Mouse (Mus musculus) midbrain, embryonic 16.5 days (tissue): ENCODE measurements around the gene Reep6. TPM values are rescaled to one million over a fixed set of nuclear protein-coding genes. Genes with fewer than 3 reads are reported as not detected.

Experiments
- ATAC-seq: fragments of 200-750 bp; cut with Nextera tagmentation; 2 replicates; pipeline ENCODE4 v1.8.0; 2017; ENCODE audit warnings: moderate TSS enrichment
- H3K27ac ChIP-seq: fragments of 300-500 bp; sonication (generic); 2 replicates; pipeline ENCODE4 v1.5.1; 2014; ENCODE audit warnings: mild to moderate bottlenecking, low read length, mixed read lengths
- H3K27me3 ChIP-seq: fragments of 300-500 bp; sonication (generic); 2 replicates; pipeline ENCODE4 v1.6.1; 2014; ENCODE audit warnings: low read depth, low read length, mixed read lengths; ENCODE audit not compliant: control insufficient read depth, insufficient read depth
- H3K36me3 ChIP-seq: fragments of 300-500 bp; sonication (generic); 2 replicates; pipeline ENCODE4 v1.6.1; 2014; ENCODE audit warnings: mild to moderate bottlenecking, low read length, moderate library complexity, mixed read lengths; ENCODE audit not compliant: control insufficient read depth, insufficient read depth
- H3K4me1 ChIP-seq: fragments of 300-500 bp; sonication (generic); 2 replicates; pipeline ENCODE4 v1.6.1; 2014; ENCODE audit warnings: mild to moderate bottlenecking, low read length, mixed read lengths; ENCODE audit not compliant: control insufficient read depth, insufficient read depth
- H3K4me2 ChIP-seq: fragments of 300-500 bp; sonication (generic); 2 replicates; pipeline ENCODE4 v1.6.1; 2014; ENCODE audit warnings: mild to moderate bottlenecking, low read length, mixed read lengths
- H3K4me3 ChIP-seq: fragments of 300-500 bp; sonication (generic); 2 replicates; pipeline ENCODE4 v1.5.1; 2014; ENCODE audit warnings: low read depth, mild to moderate bottlenecking, low read length, moderate library complexity, mixed read lengths
- H3K9ac ChIP-seq: fragments of 300-500 bp; sonication (generic); 2 replicates; pipeline ENCODE4 v1.6.1; 2014; ENCODE audit warnings: low read depth, low read length, mixed read lengths
- H3K9me3 ChIP-seq: fragments of 300-500 bp; sonication (generic); replicated peaks from 2 replicates; pipeline ENCODE4 v1.6.1; 2014; ENCODE audit warnings: mild to moderate bottlenecking, low read length, mixed read lengths; ENCODE audit not compliant: control insufficient read depth, poor library complexity, severe bottlenecking
- WGBS: fragments of 180-500 bp; shearing (Covaris S2); extraction: QIAGEN DNeasy Blood & Tissue Kit; methylation state at CpG from one replicate; pipeline ENCODE4 v1.1.7; 2014; 5-methylcytosine and 5-hydroxymethylcytosine counted together
- polyA plus RNA-seq: library from polyadenylated mRNA; unstranded; fragments of >200 nt; fragmentation: Nextera tagmentation; extraction: Ambion mirVana; gene quantifications from 2 replicates; pipeline ENCODE4 v1.2.1, GENCODE M21; 2015

Gene Reep6
- polyA plus RNA-seq, 1 experiment from 2014 or later: 8.6 TPM

GRCm38 (mm10) chr10:80299301-80299700 is 30.5 kb upstream of the Reep6 start:
- H3K9ac ChIP-seq: peak overlapping the region; percentile 93
- peak overlapping the region; percentile 69 for H3K4me3 ChIP-seq
- peaks cover 59% of the 10 kb centered on the region for H3K4me1 ChIP-seq
- WGBS: 4% methylated on average over 15 of the region's 15 CpGs
- H3K27me3 ChIP-seq: no peaks in the 10 kb centered on the region
- peaks cover 11% of the 10 kb centered on the region for H3K36me3 ChIP-seq
- H3K9me3 ChIP-seq: no peaks in the 10 kb centered on the region
- H3K27ac ChIP-seq: peak overlapping the region; percentile 99
- no peak for ATAC-seq
- H3K4me2 ChIP-seq: peak overlapping the region; percentile 95

DNA sequence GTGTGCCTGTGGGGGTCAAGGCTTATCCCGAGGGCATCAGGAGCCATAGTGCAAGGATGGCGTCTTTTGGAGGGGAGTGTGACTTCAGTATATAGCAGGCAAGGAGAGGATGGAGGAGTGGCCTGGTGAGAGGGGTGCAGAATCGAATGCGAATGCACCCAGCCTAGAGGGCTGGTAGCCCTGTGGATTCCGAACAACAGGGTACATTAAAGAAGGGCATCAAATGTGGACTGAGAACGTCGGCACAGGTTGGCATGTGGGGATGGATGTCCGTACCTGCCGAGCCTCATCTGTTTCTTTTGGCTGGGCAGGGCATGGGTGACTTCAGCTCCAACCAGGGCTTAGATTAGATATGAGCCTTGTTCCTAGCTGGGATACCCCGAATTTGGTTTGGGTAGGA is 29.9 kb upstream of the Reep6 start:
- peak overlapping the region; percentile 95 for H3K4me2 ChIP-seq
- no peaks in the 10 kb centered on the region for H3K27me3 ChIP-seq
- ATAC-seq: no peak
- peak overlapping the region; percentile 99 for H3K27ac ChIP-seq
- H3K36me3 ChIP-seq: peaks cover 10% of the 10 kb centered on the region
- peak overlapping the region; percentile 69 for H3K4me3 ChIP-seq
- no peaks in the 10 kb centered on the region for H3K9me3 ChIP-seq
- peak overlapping the region; percentile 93 for H3K9ac ChIP-seq
- peaks cover 64% of the 10 kb centered on the region for H3K4me1 ChIP-seq
- WGBS: 23% methylated on average over 10 of the region's 10 CpGs

DNA sequence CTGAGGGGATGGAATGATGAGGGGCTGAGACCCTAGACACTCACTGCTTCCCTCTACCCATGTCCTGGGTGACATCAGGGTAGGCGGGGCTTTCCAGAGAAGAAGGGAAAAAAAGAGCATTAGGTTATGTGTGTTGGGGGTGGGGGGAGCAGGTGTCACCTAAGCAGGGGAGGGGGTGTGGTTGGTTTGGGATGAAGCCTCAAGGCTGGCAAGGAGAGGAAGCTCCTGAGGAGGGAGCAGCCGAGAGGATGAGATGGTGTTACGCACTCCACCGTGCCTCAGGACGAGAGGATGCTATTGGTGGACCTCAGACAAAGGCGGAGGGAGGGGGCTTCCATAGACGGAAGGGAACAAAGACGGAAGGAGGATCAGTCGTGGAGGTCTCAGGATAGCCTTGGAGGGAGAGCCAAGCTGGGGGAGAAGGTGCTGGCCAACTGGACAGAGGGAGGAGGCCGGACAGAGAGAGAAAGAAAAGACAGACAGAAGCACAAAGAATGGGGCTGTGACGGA is 29.0 kb upstream of the Reep6 start:
- no peaks in the 10 kb centered on the region for H3K27me3 ChIP-seq
- peaks cover 19% of the 10 kb centered on the region for H3K36me3 ChIP-seq
- WGBS: 7% methylated on average over 11 of the region's 11 CpGs
- peak overlapping the region; percentile 99 for H3K27ac ChIP-seq
- peak overlapping the region; percentile 93 for H3K9ac ChIP-seq
- peak overlapping the region; percentile 95 for H3K4me2 ChIP-seq
- H3K9me3 ChIP-seq: no peaks in the 10 kb centered on the region
- peaks cover 59% of the 10 kb centered on the region for H3K4me1 ChIP-seq
- H3K4me3 ChIP-seq: peak overlapping the region; percentile 69
- ATAC-seq: peak; percentile 82

- no peaks in the 10 kb centered on the region for H3K27me3 ChIP-seq
- H3K36me3 ChIP-seq: peaks cover 25% of the 10 kb centered on the region
- WGBS: 51% methylated on average over 10 of the region's 10 CpGs
- no peaks in the 10 kb centered on the region for H3K9me3 ChIP-seq
- H3K4me2 ChIP-seq: peak overlapping the region; percentile 95
- peak overlapping the region; percentile 69 for H3K4me3 ChIP-seq
- peak overlapping the region; percentile 99 for H3K27ac ChIP-seq
- H3K4me1 ChIP-seq: peaks cover 58% of the 10 kb centered on the region
- H3K9ac ChIP-seq: peak overlapping the region; percentile 93
- ATAC-seq: no peak
These were observed 28.3 kb upstream of the Reep6 start for GRCm38 (mm10) chr10:80301256-80302081.

DNA sequence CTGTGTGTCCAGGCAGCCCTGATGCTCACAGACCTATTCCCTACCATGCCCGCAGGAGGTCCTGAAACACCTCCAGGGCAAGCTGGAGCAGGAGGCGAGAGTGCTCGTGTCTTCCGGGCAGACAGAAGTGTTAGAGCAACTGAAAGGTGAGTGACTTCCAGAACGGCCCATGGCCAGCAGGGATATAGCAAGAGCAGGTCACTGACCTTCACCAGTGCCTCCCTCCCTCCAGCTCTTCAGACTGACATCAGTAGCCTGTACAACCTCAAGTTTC is 27.7 kb upstream of the Reep6 start:
- 51% methylated on average over 5 of the region's 5 CpGs for WGBS
- no peaks in the 10 kb centered on the region for H3K27me3 ChIP-seq
- no peaks in the 10 kb centered on the region for H3K9me3 ChIP-seq
- peak overlapping the region; percentile 95 for H3K4me2 ChIP-seq
- peak overlapping the region; percentile 93 for H3K9ac ChIP-seq
- peaks cover 30% of the 10 kb centered on the region for H3K36me3 ChIP-seq
- peak overlapping the region; percentile 69 for H3K4me3 ChIP-seq
- H3K4me1 ChIP-seq: peaks cover 52% of the 10 kb centered on the region
- H3K27ac ChIP-seq: peak overlapping the region; percentile 99
- no peak for ATAC-seq

- no peaks in the 10 kb centered on the region for H3K27me3 ChIP-seq
- peaks cover 49% of the 10 kb centered on the region for H3K4me1 ChIP-seq
- H3K4me3 ChIP-seq: peak overlapping the region; percentile 69
- no peak for ATAC-seq
- no peaks in the 10 kb centered on the region for H3K9me3 ChIP-seq
- H3K36me3 ChIP-seq: peaks cover 35% of the 10 kb centered on the region
- H3K9ac ChIP-seq: peak overlapping the region; percentile 93
- peak overlapping the region; percentile 99 for H3K27ac ChIP-seq
- WGBS: 10% methylated on average over 9 of the region's 9 CpGs
- peak overlapping the region; percentile 95 for H3K4me2 ChIP-seq
These were observed 27.3 kb upstream of the Reep6 start for GRCm38 (mm10) chr10:80302471-80302881.

GRCm38 (mm10) chr10:80304458-80304857 is 25.3 kb upstream of the Reep6 start:
- no peak overlapping the region for H3K27ac ChIP-seq
- no peaks in the 10 kb centered on the region for H3K9me3 ChIP-seq
- WGBS: 46% methylated on average over 12 of the region's 12 CpGs
- no peak overlapping the region for H3K4me3 ChIP-seq
- peak overlapping the region; percentile 20; the same call in 1 of the 2 replicates for H3K4me2 ChIP-seq
- peaks cover 37% of the 10 kb centered on the region for H3K4me1 ChIP-seq
- peak overlapping the region; percentile 32; the same call in 1 of the 2 replicates for H3K9ac ChIP-seq
- no peak for ATAC-seq
- peaks cover 53% of the 10 kb centered on the region for H3K36me3 ChIP-seq
- no peaks in the 10 kb centered on the region for H3K27me3 ChIP-seq

DNA sequence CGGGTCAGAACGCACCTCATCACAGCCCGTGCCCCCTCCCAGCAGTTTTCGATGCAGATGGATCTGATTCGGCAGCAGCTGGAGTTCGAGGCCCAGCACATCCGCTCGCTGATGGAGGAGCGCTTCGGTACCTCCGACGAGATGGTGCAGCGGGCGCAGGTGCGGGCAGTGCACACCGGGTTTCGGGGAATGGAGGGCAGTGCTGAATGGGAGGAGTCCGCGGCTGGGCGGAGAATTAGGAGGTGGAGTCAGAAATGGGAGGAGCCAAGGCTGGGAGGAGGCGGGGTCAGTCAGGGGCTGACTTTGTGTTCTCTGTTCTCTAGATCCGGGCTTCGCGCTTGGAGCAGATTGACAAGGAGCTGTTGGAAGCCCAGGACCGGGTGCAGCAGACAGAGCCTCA is 24.9 kb upstream of the Reep6 start:
- ATAC-seq: no peak

GRCm38 (mm10) chr10:80311560-80311959 is 18.2 kb upstream of the Reep6 start:
- ATAC-seq: no peak
- no peaks in the 10 kb centered on the region for H3K4me1 ChIP-seq
- no peaks in the 10 kb centered on the region for H3K27me3 ChIP-seq
- no peak overlapping the region for H3K9ac ChIP-seq
- H3K4me2 ChIP-seq: no peak overlapping the region
- no peak overlapping the region for H3K27ac ChIP-seq
- H3K36me3 ChIP-seq: peaks cover 82% of the 10 kb centered on the region
- H3K9me3 ChIP-seq: no peaks in the 10 kb centered on the region
- WGBS: 90% methylated on average over 16 of the region's 16 CpGs
- H3K4me3 ChIP-seq: no peak overlapping the region

More for the DNA sequence above, 24.9 kb upstream of the Reep6 start:
- H3K9ac ChIP-seq: no peak overlapping the region; the same call in 1 of the 2 replicates
- 35% methylated on average over 25 of the region's 25 CpGs for WGBS
- H3K4me3 ChIP-seq: no peak overlapping the region
- H3K36me3 ChIP-seq: peaks cover 54% of the 10 kb centered on the region
- no peaks in the 10 kb centered on the region for H3K27me3 ChIP-seq
- peak overlapping the region; percentile 20; the same call in 1 of the 2 replicates for H3K4me2 ChIP-seq
- H3K27ac ChIP-seq: no peak overlapping the region
- H3K9me3 ChIP-seq: no peaks in the 10 kb centered on the region
- H3K4me1 ChIP-seq: peaks cover 37% of the 10 kb centered on the region
